Mouse (Mus musculus): Measurements from ENCODE around the gene Gnat1. TPM values are rescaled to one million over a fixed set of nuclear protein-coding genes. Genes with fewer than 3 reads are reported as not detected.

Gnat1 gene
- total RNA-seq, 1 experiment: 1.2 TPM

DNA sequence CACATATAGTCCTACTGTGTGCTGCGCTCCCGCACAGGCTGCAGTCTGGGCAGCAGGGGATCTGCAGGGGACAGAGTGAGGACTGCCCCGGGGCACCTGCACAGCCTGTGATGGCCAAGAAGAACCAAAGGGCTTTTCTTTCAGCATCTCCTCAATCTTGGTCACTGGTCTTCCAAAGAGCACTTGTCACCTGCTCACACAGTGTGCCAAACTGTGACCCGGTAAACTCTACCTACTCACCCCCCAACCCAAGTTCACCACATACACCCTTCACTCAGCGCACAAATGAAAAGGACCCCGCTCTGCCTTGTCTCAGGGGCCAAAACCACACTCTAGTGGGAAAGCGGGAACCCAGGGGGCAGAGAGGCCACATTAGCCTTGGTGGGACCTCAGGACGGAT, 47.7 kb downstream of the Gnat1 start:
- Histone ChIP-seq H3K9ac (ENCODE audit: insufficient read depth, low read depth, low read length, poor library complexity, severe bottlenecking) (no peak overlapping the region; the same call in 1 of the 2 replicates), H3K9me3 (ENCODE audit: control insufficient read depth, insufficient read depth, low read depth, low read length) (no peaks in the 10 kb centered on the region), H3K36me3 (ENCODE audit: control insufficient read depth, insufficient read depth, low read length, poor library complexity, severe bottlenecking) (peaks cover 1% of the 10 kb centered on the region; the same call in 1 of the 2 replicates), H3K4me3 (ENCODE audit: insufficient read depth in 1 of 2, low read depth in 1 of 2, low read length in 2 of 2, poor library complexity in 1 of 2, severe bottlenecking in 1 of 2) (no peak overlapping the region), H3K27ac (ENCODE audit: insufficient read depth, low read depth, low read length, poor library complexity, severe bottlenecking) (no peak overlapping the region), H3K4me1 (ENCODE audit: control insufficient read depth in 2 of 2, insufficient read depth in 2 of 2, low read length in 2 of 2, poor library complexity in 1 of 2) (peaks cover 14 to 44% of the 10 kb centered on the region in 2 experiments; a peak in 3 of 4 replicates)
- no peak for DNase-seq (ENCODE audit: low read depth, low spot score)
- in situ Hi-C loops (cut with MboI; ENCODE audit: low sequenced_read_pairs in 2 of 2, unreplicated experiment in 2 of 2): no loop called here
- TF ChIP-seq MAFK (IDR thresholded peaks at IDR 0.05; ENCODE audit: insufficient read depth, low read depth, low read length) (no peak), HCFC1 (IDR thresholded peaks at IDR 0.05; ENCODE audit: borderline replicate concordance, insufficient read depth, low read length) (no peak), ZNF384 (IDR thresholded peaks at IDR 0.05; ENCODE audit: low read depth, low read length) (no peak), ZC3H11A (IDR thresholded peaks at IDR 0.05; ENCODE audit: borderline replicate concordance, low read depth, low read length) (no peak), CHD2 (IDR thresholded peaks at IDR 0.05; ENCODE audit: low read depth, low read length) (no peak)

DNA sequence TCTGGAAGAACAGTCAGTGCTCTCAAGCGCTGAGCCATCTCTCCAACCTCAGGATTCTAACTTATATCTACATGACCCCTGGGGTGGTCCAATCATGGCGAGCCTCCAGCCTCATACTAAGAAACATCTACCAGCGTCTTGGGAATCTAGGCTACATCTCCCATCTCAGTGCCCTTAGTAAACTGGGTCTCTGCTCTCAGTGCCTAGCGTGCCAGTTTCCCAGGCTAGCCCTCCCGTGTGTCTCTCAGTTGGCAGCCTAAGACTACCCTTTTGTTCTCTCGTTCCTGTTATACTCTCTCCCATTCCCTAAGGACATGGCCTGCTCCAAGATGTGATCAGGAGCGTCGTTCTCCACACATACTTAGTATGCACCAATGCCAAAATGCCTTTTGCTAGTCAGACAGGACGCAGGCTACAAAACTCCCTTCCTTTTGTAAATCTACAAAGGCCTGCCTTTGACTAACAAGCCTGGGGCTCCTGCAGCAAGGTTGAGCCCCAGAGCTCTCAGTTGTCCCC, 48.1 kb downstream of the Gnat1 start:
- Histone ChIP-seq H3K27ac (ENCODE audit: insufficient read depth, low read depth, low read length, poor library complexity, severe bottlenecking) (no peak overlapping the region; the same call in 1 of the 2 replicates), H3K9me3 (ENCODE audit: control insufficient read depth, insufficient read depth, low read depth, low read length) (no peaks in the 10 kb centered on the region), H3K4me1 (ENCODE audit: control insufficient read depth in 2 of 2, insufficient read depth in 2 of 2, low read length in 2 of 2, poor library complexity in 1 of 2) (peaks cover 14 to 45% of the 10 kb centered on the region in 2 experiments; a peak in 3 of 4 replicates), H3K9ac (ENCODE audit: insufficient read depth, low read depth, low read length, poor library complexity, severe bottlenecking) (no peak overlapping the region), H3K4me3 (ENCODE audit: insufficient read depth in 1 of 2, low read depth in 1 of 2, low read length in 2 of 2, poor library complexity in 1 of 2, severe bottlenecking in 1 of 2) (no peak overlapping the region), H3K36me3 (ENCODE audit: control insufficient read depth, insufficient read depth, low read length, poor library complexity, severe bottlenecking) (peaks cover 1% of the 10 kb centered on the region; the same call in 1 of the 2 replicates)
- TF ChIP-seq ZNF384 (IDR thresholded peaks at IDR 0.05; ENCODE audit: low read depth, low read length): no peak
- TF ChIP-seq CHD2 (IDR thresholded peaks at IDR 0.05; ENCODE audit: low read depth, low read length): no peak
- no peak for TF ChIP-seq HCFC1 (IDR thresholded peaks at IDR 0.05; ENCODE audit: borderline replicate concordance, insufficient read depth, low read length)
- TF ChIP-seq MAFK (IDR thresholded peaks at IDR 0.05; ENCODE audit: insufficient read depth, low read depth, low read length): no peak
- no peak for TF ChIP-seq ZC3H11A (IDR thresholded peaks at IDR 0.05; ENCODE audit: borderline replicate concordance, low read depth, low read length)
- DNase-seq (ENCODE audit: low read depth, low spot score): no peak
- in situ Hi-C loops (cut with MboI; ENCODE audit: low sequenced_read_pairs in 2 of 2, unreplicated experiment in 2 of 2): no loop called here

DNA sequence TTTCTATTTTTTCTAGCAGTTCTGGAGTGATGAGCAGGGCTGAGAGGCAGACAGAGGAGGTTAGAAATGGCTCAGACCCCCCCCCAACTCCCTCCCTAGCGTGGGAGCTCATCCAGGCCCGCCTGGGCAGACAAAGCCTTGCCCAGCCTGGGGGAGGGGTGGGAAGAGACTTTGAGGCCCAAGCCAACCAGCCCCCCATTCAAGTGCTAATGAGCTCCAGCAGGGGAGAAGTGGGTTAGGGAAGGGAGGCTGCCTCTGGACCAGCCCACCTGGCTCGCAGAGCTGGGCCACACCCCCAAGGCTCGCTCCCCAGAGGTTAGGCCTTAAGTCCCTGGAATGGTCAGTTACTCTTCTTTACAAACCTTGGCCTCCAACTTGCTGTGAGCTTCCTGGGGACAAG, 48.9 kb downstream of the Gnat1 start:
- in situ Hi-C loops (cut with MboI; ENCODE audit: low sequenced_read_pairs in 2 of 2, unreplicated experiment in 2 of 2): no loop called here
- Histone ChIP-seq H3K4me3 (ENCODE audit: insufficient read depth in 1 of 2, low read depth in 1 of 2, low read length in 2 of 2, poor library complexity in 1 of 2, severe bottlenecking in 1 of 2) (peak overlapping the region; percentile 21 to 31; a peak in 2 of 4 replicates), H3K36me3 (ENCODE audit: control insufficient read depth, insufficient read depth, low read length, poor library complexity, severe bottlenecking) (peaks cover 1% of the 10 kb centered on the region; the same call in 1 of the 2 replicates), H3K27ac (ENCODE audit: insufficient read depth, low read depth, low read length, poor library complexity, severe bottlenecking) (peak overlapping the region; percentile 69; the same call in 1 of the 2 replicates), H3K9me3 (ENCODE audit: control insufficient read depth, insufficient read depth, low read depth, low read length) (no peaks in the 10 kb centered on the region), H3K4me1 (ENCODE audit: control insufficient read depth in 2 of 2, insufficient read depth in 2 of 2, low read length in 2 of 2, poor library complexity in 1 of 2) (peaks cover 14 to 50% of the 10 kb centered on the region in 2 experiments; a peak in 3 of 4 replicates), H3K9ac (ENCODE audit: insufficient read depth, low read depth, low read length, poor library complexity, severe bottlenecking) (peak overlapping the region; percentile 19; the same call in 1 of the 2 replicates)
- TF ChIP-seq CHD2 (IDR thresholded peaks at IDR 0.05; ENCODE audit: low read depth, low read length) (0 out of 2 replicates have a peak, but pooled peaks have one; percentile 27), MAFK (IDR thresholded peaks at IDR 0.05; ENCODE audit: insufficient read depth, low read depth, low read length) (no peak), ZNF384 (IDR thresholded peaks at IDR 0.05; ENCODE audit: low read depth, low read length) (0 out of 2 replicates have a peak, but pooled peaks have one; percentile 11), ZC3H11A (IDR thresholded peaks at IDR 0.05; ENCODE audit: borderline replicate concordance, low read depth, low read length) (no peak)
- DNase-seq (ENCODE audit: low read depth, low spot score): peak; percentile 96

DNA sequence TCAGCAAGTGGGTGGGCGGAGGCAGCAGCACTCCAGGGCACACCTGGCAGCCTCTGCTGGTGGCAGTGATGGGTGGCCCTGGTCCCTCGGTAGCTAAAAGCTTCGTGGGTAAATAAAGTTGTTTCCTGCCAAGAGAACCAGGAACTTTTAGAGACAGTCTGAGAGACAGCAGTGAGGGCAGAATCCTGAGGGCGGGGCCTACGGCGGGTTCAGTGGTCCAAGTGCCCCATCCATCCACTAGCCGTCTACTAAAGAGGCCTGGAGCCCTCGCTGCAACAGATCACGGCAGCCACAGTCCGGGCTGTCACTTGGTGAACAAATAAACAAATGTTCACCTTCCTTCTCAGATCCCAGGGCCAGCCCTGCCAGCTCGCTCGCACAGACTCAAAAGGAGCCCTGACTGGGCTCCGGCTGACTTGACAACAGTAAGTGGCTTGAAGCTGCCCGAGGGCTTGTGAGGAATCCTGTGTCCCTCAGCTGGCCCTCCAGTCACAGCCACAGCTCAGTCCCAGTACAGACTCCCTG, 49.5 kb downstream of the Gnat1 start:
- TF ChIP-seq MAFK (IDR thresholded peaks at IDR 0.05; ENCODE audit: insufficient read depth, low read depth, low read length): no peak
- H3K4me1 ChIP-seq (ENCODE audit: control insufficient read depth in 2 of 2, insufficient read depth in 2 of 2, low read length in 2 of 2, poor library complexity in 1 of 2): peaks cover 14 to 54% of the 10 kb centered on the region in 2 experiments; a peak in 3 of 4 replicates
- no peak for DNase-seq (ENCODE audit: low read depth, low spot score)
- H3K9me3 ChIP-seq (ENCODE audit: control insufficient read depth, insufficient read depth, low read depth, low read length): no peaks in the 10 kb centered on the region
- in situ Hi-C loops (cut with MboI; ENCODE audit: low sequenced_read_pairs in 2 of 2, unreplicated experiment in 2 of 2): no loop called here
- peak overlapping the region; percentile 69; the same call in 1 of the 2 replicates for H3K27ac ChIP-seq (ENCODE audit: insufficient read depth, low read depth, low read length, poor library complexity, severe bottlenecking)
- peak overlapping the region; percentile 21 to 31; a peak in 3 of 4 replicates for H3K4me3 ChIP-seq (ENCODE audit: insufficient read depth in 1 of 2, low read depth in 1 of 2, low read length in 2 of 2, poor library complexity in 1 of 2, severe bottlenecking in 1 of 2)
- peaks cover 5% of the 10 kb centered on the region; the same call in 1 of the 2 replicates for H3K36me3 ChIP-seq (ENCODE audit: control insufficient read depth, insufficient read depth, low read length, poor library complexity, severe bottlenecking)
- peak overlapping the region; percentile 19; the same call in 1 of the 2 replicates for H3K9ac ChIP-seq (ENCODE audit: insufficient read depth, low read depth, low read length, poor library complexity, severe bottlenecking)

All from ES-E14 (cell line).